Mouse (Mus musculus): ENCODE results near the gene Srp9. TPM values are rescaled to one million over a fixed set of nuclear protein-coding genes. Genes with fewer than 3 reads are reported as not detected.
"Not testable (repeated sequence)": the region's sequence is repeated elsewhere in the genome, so short reads cannot be mapped to it uniquely, and the experiment has no call there.

Gene Srp9
- polyA plus RNA-seq, 1 experiment from 2014 or later = 75.4 TPM

DNA sequence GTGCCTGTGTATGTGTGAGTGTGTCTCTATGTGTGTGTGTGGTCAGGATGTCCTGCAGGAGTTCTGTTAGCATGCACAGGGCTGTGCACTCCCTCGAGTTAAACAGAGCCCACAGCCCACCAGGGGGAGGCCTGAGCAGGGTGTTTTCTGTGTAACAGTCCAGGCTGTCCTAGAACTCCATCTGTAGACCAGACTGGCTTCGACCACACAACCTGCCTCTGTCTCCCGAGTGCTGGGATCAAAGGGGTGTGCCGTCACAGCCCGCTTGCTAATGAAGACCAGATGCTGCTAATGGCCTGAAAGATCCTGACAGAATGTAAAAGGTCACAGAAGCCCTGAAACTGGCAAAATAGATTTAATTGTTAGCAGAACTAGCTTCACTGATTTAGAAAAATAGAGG, 21.0 kb downstream of the Srp9 start:
- WGBS (ENCODE audit: missing documents) = 79% methylated on average over 5 of the region's 5 CpGs
- no peak overlapping the region for H3K4me3 ChIP-seq (ENCODE audit: inconsistent target)
- H3K27ac ChIP-seq = no peak overlapping the region
- no peaks in the 10 kb centered on the region for H3K79me2 ChIP-seq (ENCODE audit: inconsistent target)
- no peaks in the 10 kb centered on the region for H3K36me3 ChIP-seq (ENCODE audit: inconsistent target)

DNA sequence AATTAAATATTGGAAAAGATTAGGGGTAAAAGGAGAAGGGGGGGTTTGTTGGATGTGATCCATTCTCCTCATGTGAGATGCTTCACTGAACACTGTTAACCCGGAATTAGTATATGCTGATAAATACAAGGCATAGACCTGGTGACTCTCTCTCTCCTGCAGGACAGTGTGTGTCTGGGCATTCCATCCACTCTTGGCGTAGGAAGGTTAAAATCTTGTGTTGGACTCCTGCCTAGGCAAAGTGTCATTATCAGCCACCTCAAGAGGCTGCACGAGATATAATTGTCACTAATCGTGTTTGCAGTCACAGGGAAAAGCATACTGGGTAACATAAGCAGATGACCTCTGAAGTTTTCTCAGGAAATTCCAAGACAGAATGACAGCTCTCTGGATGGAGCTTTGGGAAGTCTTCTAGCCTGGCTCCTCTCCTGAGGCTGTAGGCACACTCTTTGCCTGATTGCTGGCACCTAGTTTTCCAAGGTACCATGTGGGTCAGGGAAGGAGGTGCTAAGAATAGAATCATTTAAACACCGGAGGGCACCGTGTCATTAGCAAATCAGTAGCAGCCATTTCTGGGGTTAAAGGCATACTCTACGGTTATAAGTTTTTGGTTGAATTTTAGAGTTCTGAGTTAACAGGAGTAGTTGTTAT, 24.5 kb downstream of the Srp9 start:
- Histone ChIP-seq H3K79me2 (ENCODE audit: inconsistent target) (no peaks in the 10 kb centered on the region), H3K27ac (no peak overlapping the region), H3K36me3 (ENCODE audit: inconsistent target) (no peaks in the 10 kb centered on the region), H3K4me3 (ENCODE audit: inconsistent target) (no peak overlapping the region)
- 79% methylated on average over 7 of the region's 7 CpGs for WGBS (ENCODE audit: missing documents)

GRCm38 (mm10) chr1:182149966-182150365, 25.4 kb downstream of the Srp9 start:
- no peaks in the 10 kb centered on the region for H3K36me3 ChIP-seq (ENCODE audit: inconsistent target)
- 95% methylated on average over 2 of the region's 2 CpGs for WGBS (ENCODE audit: missing documents)
- H3K79me2 ChIP-seq (ENCODE audit: inconsistent target) = no peaks in the 10 kb centered on the region

GRCm38 (mm10) chr1:182157734-182158133, 33.2 kb downstream of the Srp9 start:
- Histone ChIP-seq H3K4me3 (ENCODE audit: inconsistent target) (no peak overlapping the region), H3K36me3 (ENCODE audit: inconsistent target) (no peaks in the 10 kb centered on the region), H3K27ac (no peak overlapping the region), H3K79me2 (ENCODE audit: inconsistent target) (no peaks in the 10 kb centered on the region)
- 75% methylated on average over 4 of the region's 4 CpGs for WGBS (ENCODE audit: missing documents)

More at GRCm38 (mm10) chr1:182149966-182150365, 25.4 kb downstream of the Srp9 start:
- no peak overlapping the region for H3K27ac ChIP-seq
- H3K4me3 ChIP-seq (ENCODE audit: inconsistent target) = no peak overlapping the region

DNA sequence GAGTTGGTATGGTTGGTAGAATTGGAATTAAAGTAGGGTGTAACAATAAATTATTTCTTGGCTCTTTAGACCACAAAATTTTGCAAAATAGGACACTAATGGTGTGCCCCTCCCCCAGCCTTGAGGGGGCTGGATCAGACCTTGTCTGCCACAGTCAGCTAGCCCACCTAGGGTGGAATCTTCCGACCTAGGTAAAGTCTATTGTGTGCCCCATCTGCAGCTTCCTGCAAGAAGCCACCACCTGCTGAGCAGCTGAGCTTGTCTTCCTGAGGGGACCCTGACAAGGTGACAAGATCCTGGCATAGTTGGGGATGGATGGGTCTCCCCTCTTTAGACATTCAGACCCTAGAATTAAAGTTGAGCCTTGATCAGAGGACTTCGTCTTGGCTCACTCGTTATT, 35.0 kb downstream of the Srp9 start:
- Histone ChIP-seq H3K79me2 (ENCODE audit: inconsistent target) (no peaks in the 10 kb centered on the region), H3K4me3 (ENCODE audit: inconsistent target) (no peak overlapping the region), H3K36me3 (ENCODE audit: inconsistent target) (no peaks in the 10 kb centered on the region), H3K27ac (no peak overlapping the region)
- 92% methylated on average over 3 of the region's 3 CpGs for WGBS (ENCODE audit: missing documents)

- no peak overlapping the region for H3K4me3 ChIP-seq (ENCODE audit: inconsistent target)
- WGBS (ENCODE audit: missing documents) = 25% methylated on average over 5 of the region's 5 CpGs
- H3K79me2 ChIP-seq (ENCODE audit: inconsistent target) = no peaks in the 10 kb centered on the region
- H3K36me3 ChIP-seq (ENCODE audit: inconsistent target) = no peaks in the 10 kb centered on the region
- H3K27ac ChIP-seq = no peak overlapping the region
These were observed 38.4 kb downstream of the Srp9 start for GRCm38 (mm10) chr1:182162951-182163350.

DNA sequence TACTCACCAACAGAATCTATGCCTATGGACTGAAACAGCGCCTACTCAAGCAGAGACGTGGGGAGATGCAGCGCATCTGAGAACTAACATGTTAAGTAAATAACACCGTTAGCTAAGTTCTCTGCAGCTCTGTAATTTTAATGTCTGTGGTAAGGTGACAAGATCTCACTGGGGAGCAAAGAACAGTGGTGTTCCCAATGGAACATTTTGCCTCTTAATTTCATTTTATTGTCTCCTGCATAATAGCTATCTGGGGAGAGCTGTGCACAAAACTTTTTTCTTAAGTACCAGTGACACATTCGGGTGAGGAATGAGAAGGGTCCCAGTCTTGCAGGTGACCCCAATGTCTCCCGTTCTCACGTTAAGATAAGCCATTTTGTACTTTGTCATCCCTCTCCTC, 39.8 kb downstream of the Srp9 start, which contains the start of gene Vmn1r1:
Gene Vmn1r1 (minus strand): TSS at position 101 of the 400 bp plus-strand sequence.
- WGBS (ENCODE audit: missing documents) = 91% methylated on average over 7 of the region's 7 CpGs

DNA sequence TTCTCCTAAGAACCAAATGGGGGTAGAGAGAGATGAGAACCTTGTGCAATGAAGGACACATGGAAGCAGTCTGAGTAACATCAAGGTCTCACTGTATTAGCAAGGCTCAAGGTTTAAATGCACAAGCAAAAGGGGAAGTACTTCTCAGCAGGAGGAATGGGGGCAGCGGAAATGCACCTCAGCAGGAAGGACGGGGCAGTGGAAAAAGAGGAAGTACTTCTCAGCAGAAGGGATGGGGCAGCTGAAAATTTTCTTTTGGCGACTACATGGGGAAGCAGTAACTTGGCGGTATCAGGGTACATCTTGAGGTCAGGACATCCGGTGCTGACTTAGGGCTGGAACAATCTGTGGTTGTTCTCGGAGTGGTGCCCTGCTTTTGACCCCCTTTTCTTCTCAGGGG, 45.7 kb downstream of the Srp9 start:
- not testable (repeated sequence) for H3K36me3 ChIP-seq (ENCODE audit: inconsistent target); H3K4me3 ChIP-seq (ENCODE audit: inconsistent target); H3K27ac ChIP-seq; H3K79me2 ChIP-seq (ENCODE audit: inconsistent target)
- 84% methylated on average over 6 of the region's 6 CpGs for WGBS (ENCODE audit: missing documents)

More for the DNA sequence above, 39.8 kb downstream of the Srp9 start, which contains the start of gene Vmn1r1:
- Histone ChIP-seq H3K36me3 (ENCODE audit: inconsistent target) (no peaks in the 10 kb centered on the region), H3K27ac (no peak within 1 kb of the TSS), H3K79me2 (ENCODE audit: inconsistent target) (no peaks in the 10 kb centered on the region), H3K4me3 (ENCODE audit: inconsistent target) (no peak within 1 kb of the TSS)

DNA sequence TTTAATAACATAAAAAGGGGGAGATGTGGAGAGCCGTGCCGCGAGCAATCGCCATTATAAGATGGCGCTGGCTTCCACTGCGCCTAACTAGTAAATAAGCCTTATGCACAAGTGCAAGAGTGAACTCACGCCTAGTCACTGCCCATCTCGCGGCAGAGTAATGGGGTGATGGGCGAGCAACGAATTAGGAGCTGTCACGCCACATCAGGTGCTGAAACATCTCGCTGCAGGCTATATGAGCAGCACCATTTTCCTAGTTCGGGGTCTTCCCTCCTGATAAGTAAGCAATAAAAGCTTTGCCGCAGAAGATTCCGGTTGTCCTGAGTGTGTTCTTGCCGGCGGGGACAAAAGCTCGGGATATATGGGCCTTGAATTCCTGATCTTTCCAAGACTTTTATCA, 52.4 kb downstream of the Srp9 start:
- 97% methylated on average over 18 of the region's 19 CpGs for WGBS (ENCODE audit: missing documents)

GRCm38 (mm10) chr1:182181456-182182305, 57.1 kb downstream of the Srp9 start:
- Histone ChIP-seq H3K36me3 (ENCODE audit: inconsistent target) (no peaks in the 10 kb centered on the region), H3K79me2 (ENCODE audit: inconsistent target) (no peaks in the 10 kb centered on the region), H3K27ac (no peak overlapping the region), H3K4me3 (ENCODE audit: inconsistent target) (no peak overlapping the region)
- WGBS (ENCODE audit: missing documents) = 96% methylated on average over 5 of the region's 5 CpGs

More for the DNA sequence above, 52.4 kb downstream of the Srp9 start:
- H3K4me3 ChIP-seq (ENCODE audit: inconsistent target); H3K27ac ChIP-seq; H3K36me3 ChIP-seq (ENCODE audit: inconsistent target); H3K79me2 ChIP-seq (ENCODE audit: inconsistent target): not testable (repeated sequence)

Other genes starting within 250 kb of the Srp9 start
- gene Enah, start 104.7 kb upstream of the Srp9 start, polyA plus RNA-seq (2018) = 0.13 to 0.18 TPM (median 0.14 TPM) in 3 replicates
- gene Vmn1r1, start 39.7 kb downstream of the Srp9 start, polyA plus RNA-seq (2018) = not detected in 3 replicates
- 270 to 543 TPM (median 310 TPM) in 3 replicates for gene Degs1, start 158.1 kb downstream of the Srp9 start, polyA plus RNA-seq (2018)
- gene Fbxo28, start 216.9 kb downstream of the Srp9 start, polyA plus RNA-seq (2018) = 14.6 to 15.9 TPM (median 15.1 TPM) in 3 replicates